Mouse (Mus musculus): ENCODE data around the gene Diras2.

- TF ChIP-seq CTCF (IDR thresholded peaks at IDR 0.05; ENCODE audit: borderline replicate concordance, insufficient read depth, low read length) (no peak), POLR2A (IDR thresholded peaks at IDR 0.05; ENCODE audit: low read depth, low read length) (no peak)
Measured at GRCm38 (mm10) chr13:52526249-52527035, 4.6 kb downstream of the Diras2 start.

Data from embryonic fibroblast, embryonic 13.5 days (primary cell).